Mouse (Mus musculus) ES-CJ7 (cell line): ENCODE data around the gene 4930503B20Rik.

Experiments
- DNase-seq: peaks from one replicate; pipeline ENCODE4 v3.0.0; 2011; ENCODE audit warnings: low read depth, low spot score

4930503B20Rik gene

DNA sequence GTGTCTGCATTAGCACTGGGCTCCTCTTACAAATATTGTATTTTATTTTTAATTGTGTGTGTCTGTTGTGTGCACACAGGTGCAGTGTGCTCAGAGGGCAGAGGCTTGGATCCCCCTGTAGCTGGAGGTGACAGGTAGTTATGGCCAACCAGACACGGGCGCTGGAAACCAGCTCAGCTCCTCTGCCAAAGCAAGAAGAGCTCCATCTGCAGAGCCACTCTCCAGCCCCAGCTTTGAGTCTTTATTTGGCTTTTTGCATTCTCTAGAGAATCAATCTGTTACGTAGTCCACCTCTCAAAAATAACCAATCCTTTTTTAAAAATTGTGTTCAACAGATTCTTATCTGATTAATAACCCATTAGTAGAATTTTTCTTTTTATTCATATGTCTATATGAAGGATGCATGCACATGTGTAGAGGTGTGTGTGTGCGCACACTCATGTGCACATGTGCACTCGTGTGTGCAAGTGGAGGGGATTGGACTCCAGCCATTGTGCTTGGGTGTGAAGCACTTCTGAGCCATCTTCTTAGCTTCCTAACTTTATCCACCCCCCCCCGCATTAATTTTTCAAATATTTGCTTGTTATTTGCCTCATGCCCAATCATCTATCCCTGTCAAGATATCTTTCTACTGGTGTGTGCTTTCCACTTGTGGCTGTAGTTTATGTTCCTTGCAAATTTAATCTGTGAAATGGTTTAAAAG is 51.8 kb downstream of the 4930503B20Rik start:
- DNase-seq = no peak

DNA sequence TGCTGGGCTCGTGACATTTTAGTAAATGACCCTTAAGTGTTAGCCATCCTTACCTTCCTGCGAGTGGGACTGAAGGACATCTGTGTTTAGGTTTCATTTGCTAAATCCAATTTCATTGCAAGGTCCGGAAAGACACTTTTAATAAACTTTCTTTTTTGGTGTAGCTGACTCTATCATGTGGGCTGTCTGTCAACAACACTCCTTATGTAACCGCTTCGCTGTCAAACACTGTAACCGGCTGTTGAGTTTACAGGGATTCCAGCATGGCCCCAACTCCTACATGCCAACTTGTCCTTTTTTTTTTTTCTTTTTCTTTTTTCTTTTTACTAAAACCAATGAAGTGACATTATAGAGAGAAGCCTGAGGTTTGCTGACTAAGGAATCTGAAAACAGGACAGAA is 52.7 kb downstream of the 4930503B20Rik start:
- no peak for DNase-seq

DNA sequence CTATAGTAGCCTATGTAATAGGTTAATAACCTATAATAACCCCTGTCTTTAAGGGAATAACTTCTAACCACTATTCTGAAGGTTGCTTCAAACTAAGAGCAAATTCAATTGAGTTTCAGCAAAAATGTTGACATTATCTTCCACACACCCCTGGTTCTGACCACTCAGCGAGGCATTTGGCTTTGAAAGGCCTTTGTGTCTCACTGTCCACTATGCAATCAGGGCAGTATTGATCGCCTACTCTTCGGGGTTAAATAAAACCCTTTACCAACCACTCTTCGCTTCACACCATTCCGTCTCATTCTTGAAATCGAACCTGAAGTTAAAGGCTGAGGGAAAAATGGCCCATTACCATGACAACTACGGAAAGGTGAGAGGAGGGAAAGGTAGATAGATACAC is 54.3 kb downstream of the 4930503B20Rik start:
- DNase-seq = no peak

DNA sequence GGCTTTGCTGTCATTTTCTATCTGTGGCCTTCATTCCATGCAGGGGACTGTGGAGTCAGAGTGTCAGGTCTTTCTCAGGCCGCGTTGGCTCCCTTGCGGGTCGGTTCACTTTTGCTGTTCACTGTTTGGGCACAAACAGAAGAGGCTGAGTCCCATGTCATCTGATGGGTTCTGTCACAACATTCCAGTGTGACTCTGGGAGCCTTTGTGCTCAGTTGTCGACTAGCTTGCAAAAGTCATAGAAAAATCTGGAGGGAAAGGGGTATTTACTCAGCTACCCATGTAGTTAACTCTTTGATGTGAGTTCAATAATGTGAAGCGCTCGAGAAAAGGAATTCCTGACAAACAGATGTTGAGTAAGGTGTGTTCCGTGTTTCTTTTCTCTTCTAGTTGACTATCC is 54.7 kb downstream of the 4930503B20Rik start:
- DNase-seq = no peak

DNA sequence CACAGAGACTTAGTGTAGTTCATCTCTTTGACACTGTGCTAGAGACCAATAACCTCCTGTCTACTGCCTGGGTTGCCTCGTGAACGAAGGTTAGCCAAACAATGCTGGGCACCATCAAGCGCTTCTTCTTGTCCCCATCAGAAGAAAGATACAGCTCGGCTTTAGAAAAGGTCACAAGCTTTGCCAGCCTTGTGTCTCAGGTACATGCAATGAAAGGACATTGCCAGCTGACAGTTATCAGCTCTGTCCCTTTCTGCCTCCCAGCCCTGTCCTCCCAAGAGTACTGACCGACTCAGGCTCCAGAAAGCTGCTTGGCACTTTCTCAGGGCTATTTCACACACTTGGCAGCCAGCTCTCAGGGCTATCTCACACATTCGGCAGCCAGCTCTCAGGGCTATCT is 55.7 kb downstream of the 4930503B20Rik start:
- DNase-seq = no peak
